Mouse (Mus musculus): ENCODE measurements around the gene Gabrg3. TPM values are rescaled to one million over a fixed set of nuclear protein-coding genes. Genes with fewer than 3 reads are reported as not detected.

The Gabrg3 gene
- polyA plus RNA-seq, 1 experiment from 2014 or later: 0.68 TPM

- Histone ChIP-seq H3K4me3 (no peak overlapping the region), H3K4me2 (no peak overlapping the region), H3K9ac (no peak overlapping the region), H3K27me3 (replicated peaks) (no peaks in the 10 kb centered on the region), H3K9me3 (no peaks in the 10 kb centered on the region), H3K36me3 (no peaks in the 10 kb centered on the region), H3K4me1 (no peaks in the 10 kb centered on the region), H3K27ac (replicated peaks) (no peak overlapping the region)
- ATAC-seq (ENCODE audit: extremely low read depth, insufficient number of reproducible peaks, low FRiP score, low TSS enrichment): no peak
- 75% methylated on average over 3 of the region's 3 CpGs for WGBS
Observed at GRCm38 (mm10) chr7:57065398-57065797, 321.6 kb downstream of the Gabrg3 start.

DNA sequence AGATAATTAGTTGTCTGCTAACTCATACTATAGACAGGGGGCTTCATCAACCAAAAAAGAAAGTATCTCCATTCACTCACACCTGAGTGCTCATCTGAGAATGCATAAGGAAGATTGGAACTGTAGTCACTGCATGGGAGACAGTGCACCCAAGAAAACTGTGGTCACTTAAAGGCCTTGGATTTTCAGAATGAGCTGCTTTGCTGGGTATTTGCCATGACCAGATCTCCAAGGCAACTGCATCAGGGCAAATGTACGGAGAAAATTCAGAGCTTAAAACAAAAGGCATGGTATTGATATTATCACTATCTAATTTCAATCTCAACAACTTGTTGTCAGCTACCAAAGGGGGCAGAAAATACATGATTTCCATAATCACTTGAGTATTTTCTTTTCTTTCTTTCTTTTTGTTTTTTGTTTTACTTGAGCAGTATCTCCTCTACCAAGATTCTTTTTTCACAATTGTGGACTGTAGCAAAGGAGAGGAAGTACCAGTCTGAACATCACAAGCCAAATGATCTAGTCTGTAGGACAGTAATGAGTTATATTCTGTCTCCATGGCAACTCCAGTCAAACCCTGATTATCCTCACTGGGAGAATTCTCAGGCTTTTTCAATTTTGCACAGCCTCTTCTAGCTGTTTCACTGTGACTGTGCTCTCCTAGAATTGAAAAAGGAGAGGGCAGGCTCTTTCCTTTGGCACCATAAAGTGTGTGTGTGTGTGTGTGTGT is 335.9 kb downstream of the Gabrg3 start:
- ATAC-seq (ENCODE audit: extremely low read depth, insufficient number of reproducible peaks, low FRiP score, low TSS enrichment): no peak
- Histone ChIP-seq H3K4me3 (no peak overlapping the region), H3K9ac (no peak overlapping the region), H3K4me1 (no peaks in the 10 kb centered on the region), H3K9me3 (no peaks in the 10 kb centered on the region), H3K27ac (replicated peaks) (no peak overlapping the region), H3K27me3 (replicated peaks) (no peaks in the 10 kb centered on the region), H3K36me3 (no peaks in the 10 kb centered on the region), H3K4me2 (no peak overlapping the region)
- WGBS: 73% methylated on average over 1 of the region's 1 CpGs

GRCm38 (mm10) chr7:57037861-57038421 is 349.0 kb downstream of the Gabrg3 start:
- Histone ChIP-seq H3K9ac (no peak overlapping the region), H3K36me3 (no peaks in the 10 kb centered on the region), H3K27ac (replicated peaks) (no peak overlapping the region), H3K4me3 (no peak overlapping the region), H3K4me2 (no peak overlapping the region), H3K4me1 (no peaks in the 10 kb centered on the region), H3K9me3 (no peaks in the 10 kb centered on the region), H3K27me3 (replicated peaks) (no peaks in the 10 kb centered on the region)
- no peak for ATAC-seq (ENCODE audit: extremely low read depth, insufficient number of reproducible peaks, low FRiP score, low TSS enrichment)
- WGBS: 44% methylated on average over 2 of the region's 2 CpGs

DNA sequence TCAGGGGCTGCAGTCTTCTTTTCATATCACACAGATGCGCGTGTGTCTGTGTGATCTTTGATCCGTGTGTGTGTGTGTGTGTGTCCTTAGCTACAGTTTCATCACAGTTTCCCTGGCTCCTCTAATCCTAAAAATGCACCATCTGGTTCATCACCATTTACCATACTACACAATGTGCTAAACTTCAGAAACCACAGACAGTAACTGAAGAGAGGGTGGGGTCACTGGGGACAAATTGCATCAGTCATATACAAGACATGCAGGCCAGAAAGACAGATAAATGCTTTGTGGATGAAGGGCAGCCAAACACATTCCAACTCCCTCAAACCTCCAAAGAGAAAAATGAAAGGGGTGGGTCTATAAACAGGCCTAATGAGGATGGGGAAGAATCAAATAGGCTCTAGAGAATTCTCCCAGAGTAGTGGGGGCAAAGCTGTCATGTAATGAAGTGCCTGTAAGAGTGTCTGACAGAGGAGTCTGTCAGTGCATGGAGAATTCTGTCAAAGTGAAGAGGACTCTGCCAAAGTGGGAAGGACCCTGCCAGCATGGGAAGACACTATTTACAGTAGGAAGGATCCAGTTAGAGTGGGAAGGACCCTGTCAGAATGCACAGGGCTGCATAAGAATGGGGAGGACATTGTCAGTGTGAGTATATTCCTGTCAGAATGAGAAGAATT is 386.3 kb downstream of the Gabrg3 start:
- ATAC-seq (ENCODE audit: extremely low read depth, insufficient number of reproducible peaks, low FRiP score, low TSS enrichment): no peak
- WGBS: 89% methylated on average over 3 of the region's 3 CpGs

GRCm38 (mm10) chr7:56997713-56998624 is 389.0 kb downstream of the Gabrg3 start:
- 90% methylated on average over 2 of the region's 2 CpGs for WGBS
- Histone ChIP-seq H3K27ac (replicated peaks) (no peak overlapping the region), H3K9ac (no peak overlapping the region), H3K4me2 (no peak overlapping the region), H3K27me3 (replicated peaks) (no peaks in the 10 kb centered on the region), H3K4me1 (no peaks in the 10 kb centered on the region), H3K9me3 (0 out of 2 replicates have a peak, but pooled peaks cover 2% of the 10 kb centered on the region), H3K4me3 (no peak overlapping the region), H3K36me3 (no peaks in the 10 kb centered on the region)
- ATAC-seq (ENCODE audit: extremely low read depth, insufficient number of reproducible peaks, low FRiP score, low TSS enrichment): no peak

More for the DNA sequence above, 386.3 kb downstream of the Gabrg3 start:
- Histone ChIP-seq H3K4me2 (no peak overlapping the region), H3K4me3 (no peak overlapping the region), H3K36me3 (no peaks in the 10 kb centered on the region), H3K27ac (replicated peaks) (no peak overlapping the region), H3K9ac (no peak overlapping the region), H3K9me3 (0 out of 2 replicates have a peak, but pooled peaks cover 2% of the 10 kb centered on the region), H3K4me1 (no peaks in the 10 kb centered on the region), H3K27me3 (replicated peaks) (no peaks in the 10 kb centered on the region)

GRCm38 (mm10) chr7:56946398-56946797 is 440.6 kb downstream of the Gabrg3 start:
- Histone ChIP-seq H3K9ac (no peak overlapping the region), H3K4me1 (no peaks in the 10 kb centered on the region), H3K27ac (replicated peaks) (no peak overlapping the region), H3K36me3 (no peaks in the 10 kb centered on the region), H3K4me2 (no peak overlapping the region), H3K4me3 (no peak overlapping the region), H3K27me3 (replicated peaks) (no peaks in the 10 kb centered on the region), H3K9me3 (no peaks in the 10 kb centered on the region)
- no peak for ATAC-seq (ENCODE audit: extremely low read depth, insufficient number of reproducible peaks, low FRiP score, low TSS enrichment)
- WGBS: 83% methylated on average over 2 of the region's 2 CpGs

DNA sequence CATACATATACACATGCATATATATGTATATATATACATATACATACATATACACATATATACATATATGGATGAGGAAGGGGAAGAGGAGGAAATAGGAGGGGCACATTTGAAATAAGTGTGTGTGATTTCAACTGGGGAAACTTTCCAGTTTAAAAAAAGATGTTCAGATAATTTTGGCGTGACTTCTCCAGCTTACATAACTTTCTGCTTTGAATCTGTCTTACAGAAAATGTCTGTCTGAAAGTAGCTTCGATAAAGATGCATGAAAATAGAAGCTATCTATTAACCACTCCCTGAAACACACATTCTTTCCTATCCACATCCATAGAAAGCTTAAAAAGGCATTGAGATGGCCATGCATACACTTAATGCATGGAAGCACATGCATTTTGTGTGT is 445.4 kb downstream of the Gabrg3 start:
- Histone ChIP-seq H3K9ac (no peak overlapping the region), H3K9me3 (peaks cover 9% of the 10 kb centered on the region; the same call in 1 of the 2 replicates), H3K4me2 (no peak overlapping the region), H3K27me3 (replicated peaks) (no peaks in the 10 kb centered on the region), H3K27ac (replicated peaks) (no peak overlapping the region), H3K36me3 (no peaks in the 10 kb centered on the region), H3K4me3 (no peak overlapping the region), H3K4me1 (no peaks in the 10 kb centered on the region)
- no peak for ATAC-seq (ENCODE audit: extremely low read depth, insufficient number of reproducible peaks, low FRiP score, low TSS enrichment)
- WGBS: 58% methylated on average over 2 of the region's 2 CpGs

GRCm38 (mm10) chr7:56938020-56938419 is 449.0 kb downstream of the Gabrg3 start:
- Histone ChIP-seq H3K4me1 (no peaks in the 10 kb centered on the region), H3K9me3 (peaks cover 11% of the 10 kb centered on the region; the same call in 1 of the 2 replicates), H3K4me3 (no peak overlapping the region), H3K4me2 (no peak overlapping the region), H3K27me3 (replicated peaks) (no peaks in the 10 kb centered on the region), H3K9ac (no peak overlapping the region), H3K36me3 (no peaks in the 10 kb centered on the region), H3K27ac (replicated peaks) (no peak overlapping the region)
- 62% methylated on average over 5 of the region's 5 CpGs for WGBS
- no peak for ATAC-seq (ENCODE audit: extremely low read depth, insufficient number of reproducible peaks, low FRiP score, low TSS enrichment)

GRCm38 (mm10) chr7:56919499-56919898 is 467.5 kb downstream of the Gabrg3 start:
- Histone ChIP-seq H3K4me2 (no peak overlapping the region), H3K9ac (no peak overlapping the region), H3K27me3 (replicated peaks) (no peaks in the 10 kb centered on the region), H3K4me1 (no peaks in the 10 kb centered on the region), H3K9me3 (no peaks in the 10 kb centered on the region), H3K4me3 (no peak overlapping the region), H3K36me3 (no peaks in the 10 kb centered on the region), H3K27ac (replicated peaks) (no peak overlapping the region)
- 93% methylated on average over 1 of the region's 1 CpGs for WGBS
- no peak for ATAC-seq (ENCODE audit: extremely low read depth, insufficient number of reproducible peaks, low FRiP score, low TSS enrichment)

DNA sequence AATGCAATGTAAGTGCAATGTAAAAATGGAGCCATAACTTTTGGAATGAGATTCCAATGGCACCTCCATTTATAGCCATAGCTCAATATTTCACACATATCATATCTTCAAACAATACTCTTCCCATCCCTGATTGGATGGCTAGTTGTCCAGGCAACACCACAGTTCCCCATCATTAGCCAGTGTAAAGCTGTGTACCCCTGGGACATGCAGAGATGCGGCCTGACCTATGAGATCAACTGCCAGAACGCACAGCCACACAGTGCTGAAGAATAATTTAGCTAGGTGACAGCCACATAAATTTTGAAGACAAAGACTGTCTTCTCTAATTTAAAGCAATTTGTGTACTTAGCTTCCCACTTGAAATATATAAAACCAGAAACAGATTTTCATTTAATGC is 472.1 kb downstream of the Gabrg3 start:
- 77% methylated on average over 2 of the region's 2 CpGs for WGBS
- Histone ChIP-seq H3K4me2 (no peak overlapping the region), H3K27me3 (replicated peaks) (no peaks in the 10 kb centered on the region), H3K4me3 (no peak overlapping the region), H3K4me1 (no peaks in the 10 kb centered on the region), H3K36me3 (no peaks in the 10 kb centered on the region), H3K9me3 (no peaks in the 10 kb centered on the region), H3K9ac (no peak overlapping the region), H3K27ac (replicated peaks) (no peak overlapping the region)
- no peak for ATAC-seq (ENCODE audit: extremely low read depth, insufficient number of reproducible peaks, low FRiP score, low TSS enrichment)

- Histone ChIP-seq H3K4me1 (no peaks in the 10 kb centered on the region), H3K27me3 (replicated peaks) (no peaks in the 10 kb centered on the region), H3K9ac (no peak overlapping the region), H3K4me3 (no peak overlapping the region), H3K4me2 (no peak overlapping the region), H3K9me3 (no peaks in the 10 kb centered on the region), H3K36me3 (no peaks in the 10 kb centered on the region), H3K27ac (replicated peaks) (no peak overlapping the region)
- no peak for ATAC-seq (ENCODE audit: extremely low read depth, insufficient number of reproducible peaks, low FRiP score, low TSS enrichment)
- WGBS: 63% methylated on average over 4 of the region's 4 CpGs
Observed at GRCm38 (mm10) chr7:56899762-56900161, 487.2 kb downstream of the Gabrg3 start.

Measured in heart, embryonic 13.5 days (tissue).